Mouse (Mus musculus) cortical plate, adult 2 months (tissue): ENCODE measurements at regions not wholly inside any gene's neighbourhood (a gene's known extent, or its start where the extent isn't known, plus 50 kb on each side); places are given as distances from the start of the nearest gene placed in this dataset.

ENCODE experiments used
- CTCF ChIP-seq: fragments of 200-500 bp; IDR thresholded peaks from 2 replicates; pipeline ENCODE4 v1.5.1; 2011; ENCODE audit warnings: mild to moderate bottlenecking, control low read depth, low read length; ENCODE audit not compliant: insufficient read depth; ENCODE audit errors: extremely low read depth
- POLR2A ChIP-seq: fragments of 200-500 bp; IDR thresholded peaks from 2 replicates; pipeline ENCODE4 v1.6.1; 2011; ENCODE audit warnings: mild to moderate bottlenecking, low read length, control low read depth; ENCODE audit not compliant: insufficient read depth; ENCODE audit errors: extremely low read depth

DNA sequence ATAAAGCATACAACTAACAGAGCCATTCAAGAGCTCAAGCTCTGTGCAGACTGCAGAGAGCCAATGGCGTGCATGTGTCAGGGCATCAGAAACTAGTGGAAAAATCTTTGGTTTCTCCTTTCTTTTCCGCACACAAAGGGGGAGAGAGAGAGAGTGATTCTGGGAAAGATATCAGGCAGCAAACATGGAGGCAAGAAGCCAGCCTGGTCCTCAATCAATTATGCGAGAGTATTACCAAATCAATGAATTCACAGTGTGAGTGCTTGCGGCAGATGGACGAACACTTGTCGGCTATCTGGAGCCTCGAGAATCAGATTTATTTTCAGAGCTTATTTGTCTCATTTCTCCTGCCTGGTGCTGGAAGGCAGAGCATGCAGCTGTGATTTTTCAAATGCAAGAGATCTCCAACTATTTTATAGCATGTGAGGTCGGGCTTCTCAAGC is 230.6 kb downstream of the Snx10 start:
- no peak for TF ChIP-seq CTCF
- TF ChIP-seq POLR2A = no peak
